Mouse (Mus musculus): ENCODE data around the gene Cpsf7.

Cpsf7 gene

GRCm38 (mm10) chr19:10560108-10560507 lies 35.0 kb downstream of the Cpsf7 start:
- DNase-seq (ENCODE audit: low read depth, low spot score): no peak

- peak; percentile 40 for DNase-seq (ENCODE audit: low read depth, low spot score)
These were observed 36.7 kb downstream of the Cpsf7 start for GRCm38 (mm10) chr19:10561558-10562314.

- no peak for DNase-seq (ENCODE audit: low read depth, low spot score)
These were observed 37.3 kb downstream of the Cpsf7 start for GRCm38 (mm10) chr19:10562351-10562750.

GRCm38 (mm10) chr19:10564278-10564677 lies 39.2 kb downstream of the Cpsf7 start:
- DNase-seq (ENCODE audit: low read depth, low spot score): no peak

- DNase-seq (ENCODE audit: low read depth, low spot score): no peak
These were observed 40.2 kb downstream of the Cpsf7 start for GRCm38 (mm10) chr19:10565217-10565616.

GRCm38 (mm10) chr19:10569627-10570026 lies 44.6 kb downstream of the Cpsf7 start:
- DNase-seq (ENCODE audit: low read depth, low spot score): no peak

GRCm38 (mm10) chr19:10576690-10577561 lies 51.9 kb downstream of the Cpsf7 start, which contains the start of the genes Cyb561a3 and Tmem138:
Gene Cyb561a3, plus strand, starts transcription at chr19:10577172.
Gene Tmem138, minus strand, starts transcription at chr19:10577362.
- DNase-seq (ENCODE audit: low read depth, low spot score): peak; percentile 94

GRCm38 (mm10) chr19:10580102-10580501 lies 55.0 kb downstream of the Cpsf7 start:
- no peak for DNase-seq (ENCODE audit: low read depth, low spot score)

- DNase-seq (ENCODE audit: low read depth, low spot score): no peak
These were observed 55.7 kb downstream of the Cpsf7 start for GRCm38 (mm10) chr19:10580761-10581160.

GRCm38 (mm10) chr19:10581984-10582383 lies 56.9 kb downstream of the Cpsf7 start:
- no peak for DNase-seq (ENCODE audit: low read depth, low spot score)

GRCm38 (mm10) chr19:10583550-10584146 lies 58.6 kb downstream of the Cpsf7 start:
- DNase-seq (ENCODE audit: low read depth, low spot score): no peak

GRCm38 (mm10) chr19:10585112-10585511 lies 60.0 kb downstream of the Cpsf7 start:
- DNase-seq (ENCODE audit: low read depth, low spot score): no peak

- no peak for DNase-seq (ENCODE audit: low read depth, low spot score)
These were observed 62.2 kb downstream of the Cpsf7 start for GRCm38 (mm10) chr19:10587231-10587630.

GRCm38 (mm10) chr19:10589127-10589857 lies 64.2 kb downstream of the Cpsf7 start:
- no peak for DNase-seq (ENCODE audit: low read depth, low spot score)

- DNase-seq (ENCODE audit: low read depth, low spot score): no peak
These were observed 65.2 kb downstream of the Cpsf7 start for GRCm38 (mm10) chr19:10590301-10590700.

GRCm38 (mm10) chr19:10591659-10592377 lies 66.8 kb downstream of the Cpsf7 start:
- DNase-seq (ENCODE audit: low read depth, low spot score): no peak
